Comparison of ENCODE assay signal across 9 mouse cellular contexts in the genomic region with DNA sequence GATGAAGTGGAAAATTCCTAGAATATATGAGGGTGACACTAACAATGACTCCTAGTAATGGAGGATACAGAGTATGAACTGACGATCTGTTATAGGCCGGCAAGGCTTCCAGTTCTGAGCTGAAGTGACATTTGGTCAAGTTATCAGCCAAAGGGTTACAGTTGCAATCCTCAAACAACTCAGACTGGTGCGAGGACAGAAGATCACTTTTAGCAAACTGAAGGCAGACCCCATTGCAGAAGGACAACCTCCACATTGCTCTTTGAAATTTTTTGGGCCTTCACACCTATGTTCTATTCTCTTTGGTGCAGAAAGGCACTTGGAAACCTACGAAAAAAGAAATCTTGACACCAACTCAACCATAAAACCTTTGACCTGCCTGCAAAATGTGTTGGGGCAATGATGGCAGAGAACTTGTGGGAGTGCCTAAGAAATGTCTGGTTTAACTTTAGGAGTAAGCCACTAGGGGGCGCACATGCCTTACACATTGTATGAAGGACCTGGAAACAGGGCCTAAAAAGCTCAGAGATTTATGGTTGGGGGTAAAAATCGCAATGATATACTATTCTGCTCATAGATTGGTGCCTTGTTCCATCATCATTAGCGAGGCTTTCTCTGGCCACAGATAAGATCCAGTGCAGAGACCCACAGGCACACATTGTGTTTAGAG.
DNase-seq lines count a peak whose midpoint lies in the region; ATAC-seq lines count a peak whose summit lies in the region.
"Had no signal": no experiment of that assay in that cellular context is flagged by ENCODE, and none has a peak within 500 bp of the region (broad histone marks: within the 10 kb centered on the region; RNA-seq: fewer than 3 reads in every experiment).

No protein-coding gene starts in this region.

- no peak for ATAC-seq in hindbrain, embryonic 16.5 days
- ATAC-seq in midbrain, embryonic 16.5 days: peak; percentile 42; the same call in 1 of the 2 replicates
- no peak for ATAC-seq in erythroblast, adult 5-6 weeks (replicated peaks; ENCODE audit: low FRiP score, poor library complexity, severe bottlenecking)

- H3K27ac ChIP-seq in hindbrain, embryonic 10.5 days: no peak overlapping the region
- H3K27ac ChIP-seq in hindbrain, embryonic 16.5 days (ENCODE audit: low read depth, low read length): no peak overlapping the region
- no peak overlapping the region for H3K27ac ChIP-seq in midbrain, embryonic 16.5 days (ENCODE audit: low read length)
- H3K27ac ChIP-seq: stomach, embryonic 15.5 days had no signal

- H3K27me3 ChIP-seq in hindbrain, embryonic 10.5 days (ENCODE audit: insufficient read depth, poor library complexity, severe bottlenecking): no peaks in the 10 kb centered on the region
- H3K27me3 ChIP-seq in hindbrain, embryonic 16.5 days (replicated peaks; ENCODE audit: control insufficient read depth, insufficient read depth, low read length): no peaks in the 10 kb centered on the region
- H3K27me3 ChIP-seq in midbrain, embryonic 16.5 days (ENCODE audit: control insufficient read depth, insufficient read depth, low read depth, low read length): no peaks in the 10 kb centered on the region
- H3K27me3 ChIP-seq: stomach, embryonic 15.5 days had no signal

- H3K4me3 ChIP-seq in hindbrain, embryonic 10.5 days: no peak overlapping the region
- H3K4me3 ChIP-seq in hindbrain, embryonic 16.5 days (ENCODE audit: low read length): no peak overlapping the region
- H3K4me3 ChIP-seq in midbrain, embryonic 16.5 days (ENCODE audit: low read depth, low read length): no peak overlapping the region
- H3K4me3 ChIP-seq: stomach, embryonic 15.5 days had no signal

- no peaks in the 10 kb centered on the region for H3K9me3 ChIP-seq in hindbrain, embryonic 10.5 days
- H3K9me3 ChIP-seq in hindbrain, embryonic 16.5 days (ENCODE audit: control insufficient read depth, low read length): no peaks in the 10 kb centered on the region
- H3K9me3 ChIP-seq in midbrain, embryonic 16.5 days (replicated peaks; ENCODE audit: control insufficient read depth, low read length, poor library complexity, severe bottlenecking): no peaks in the 10 kb centered on the region
- H3K9me3 ChIP-seq: stomach, embryonic 15.5 days had no signal

- H3K4me1 ChIP-seq in hindbrain, embryonic 10.5 days (replicated peaks): no peaks in the 10 kb centered on the region
- H3K4me1 ChIP-seq in hindbrain, embryonic 16.5 days (ENCODE audit: control insufficient read depth, insufficient read depth, low read depth, low read length): no peaks in the 10 kb centered on the region
- H3K4me1 ChIP-seq in midbrain, embryonic 16.5 days (ENCODE audit: control insufficient read depth, insufficient read depth, low read length): no peaks in the 10 kb centered on the region
- H3K4me1 ChIP-seq: stomach, embryonic 15.5 days had no signal

- H3K36me3 ChIP-seq in hindbrain, embryonic 10.5 days: no peaks in the 10 kb centered on the region
- H3K36me3 ChIP-seq in hindbrain, embryonic 16.5 days (ENCODE audit: control insufficient read depth, insufficient read depth, low read length): no peaks in the 10 kb centered on the region
- H3K36me3 ChIP-seq in midbrain, embryonic 16.5 days (ENCODE audit: control insufficient read depth, insufficient read depth, low read length): no peaks in the 10 kb centered on the region
- H3K36me3 ChIP-seq: stomach, embryonic 15.5 days had no signal

- H3K4me2 ChIP-seq in hindbrain, embryonic 16.5 days (ENCODE audit: low read length): no peak overlapping the region
- no peak overlapping the region for H3K4me2 ChIP-seq in midbrain, embryonic 16.5 days (ENCODE audit: low read length)
- H3K4me2 ChIP-seq: stomach, embryonic 15.5 days had no signal

- WGBS in hindbrain, embryonic 10.5 days: 56% methylated on average over 7 of the region's 7 CpGs
- 49% methylated on average over 7 of the region's 7 CpGs for WGBS in hindbrain, embryonic 16.5 days
- WGBS in midbrain, embryonic 16.5 days: 53% methylated on average over 7 of the region's 7 CpGs

- peak; percentile 65 for DNase-seq in hindbrain, embryonic 10.5 days (ENCODE audit: low spot score)
- peak; percentile 25 for DNase-seq in MN1 (ENCODE audit: low spot score)
- peak; percentile 47 for DNase-seq in cerebellum, adult 9-10 months
- peak; percentile 7 to 32 for DNase-seq in frontal cortex, postnatal 14 days (ENCODE audit: low spot score in 2 of 2)
- DNase-seq in layer of hippocampus, postnatal 36 days: peak; percentile 11 to 37

- H3K9ac ChIP-seq in hindbrain, embryonic 16.5 days (ENCODE audit: low read depth, low read length): no peak overlapping the region
- H3K9ac ChIP-seq in midbrain, embryonic 16.5 days (ENCODE audit: low read depth, low read length): no peak overlapping the region
- H3K9ac ChIP-seq: stomach, embryonic 15.5 days had no signal
